Mouse (Mus musculus): ENCODE results near the gene Pitpnb.

DNA sequence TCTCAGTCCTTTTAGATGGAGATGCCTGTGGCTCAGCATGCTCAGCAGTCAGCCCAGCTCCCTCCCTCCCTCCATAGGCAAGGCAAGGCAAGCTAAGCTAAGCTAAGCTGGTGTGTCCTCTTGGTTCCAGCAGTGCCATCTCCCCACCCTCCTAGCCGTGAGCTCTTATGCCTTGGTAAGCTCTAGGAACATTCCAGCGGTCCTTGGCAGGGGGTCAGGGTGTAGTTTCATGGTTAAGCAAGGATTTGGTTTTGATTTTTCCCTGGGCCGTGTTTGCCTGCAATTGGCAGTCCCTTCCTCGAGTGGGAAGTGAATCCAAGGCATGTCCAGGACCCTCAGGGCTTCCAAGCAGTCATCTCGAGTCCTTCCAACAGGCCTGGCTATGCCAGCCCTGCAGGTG, 52.8 kb downstream of the Pitpnb start:
- TF ChIP-seq CTCF (IDR thresholded peaks at IDR 0.05; ENCODE audit: borderline replicate concordance, insufficient read depth, low read length), result no peak
- no peak for TF ChIP-seq POLR2A (IDR thresholded peaks at IDR 0.05; ENCODE audit: low read depth, low read length)
